Mouse (Mus musculus): ENCODE data around the gene Lss.

GRCm38 (mm10) chr10:76495501-76495900 is 35.9 kb upstream of the Lss start:
- TF ChIP-seq POLR2A (IDR thresholded peaks at IDR 0.05; ENCODE audit: borderline replicate concordance, extremely low read depth, insufficient read depth, insufficient read length, poor library complexity, severe bottlenecking) (no peak), CTCF (IDR thresholded peaks at IDR 0.05; ENCODE audit: borderline replicate concordance, extremely low read depth, insufficient read depth, insufficient read length) (no peak)
